Mouse (Mus musculus): ENCODE data around the gene Gm10424.
"Not testable (repeated sequence)": the region's sequence is repeated elsewhere in the genome, so short reads cannot be mapped to it uniquely, and the experiment has no call there.

Gene Gm10424

DNA sequence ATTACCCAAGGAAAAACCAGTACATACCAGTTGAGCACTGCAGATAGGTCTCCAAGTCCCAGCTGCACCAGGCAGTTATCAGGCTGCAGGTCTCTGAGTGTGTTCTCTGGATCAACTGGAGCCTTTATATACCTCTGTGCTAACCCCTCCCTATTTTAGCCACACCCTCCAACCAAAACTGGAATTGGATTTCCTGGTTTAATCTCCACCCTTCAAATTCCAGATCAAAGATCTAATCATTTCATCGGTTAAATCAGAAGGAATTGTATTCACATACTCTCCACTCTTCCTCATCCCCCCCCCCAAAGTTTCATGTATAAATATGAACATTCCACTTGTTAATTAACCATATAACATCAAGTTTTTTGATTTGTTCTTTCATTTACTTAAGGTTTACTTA, at the start of gene Gm10424:
TSS of gene Gm10424 (minus strand) at position 101 of the 400 bp plus-strand sequence.
- DNase-seq, result not testable (repeated sequence)

DNA sequence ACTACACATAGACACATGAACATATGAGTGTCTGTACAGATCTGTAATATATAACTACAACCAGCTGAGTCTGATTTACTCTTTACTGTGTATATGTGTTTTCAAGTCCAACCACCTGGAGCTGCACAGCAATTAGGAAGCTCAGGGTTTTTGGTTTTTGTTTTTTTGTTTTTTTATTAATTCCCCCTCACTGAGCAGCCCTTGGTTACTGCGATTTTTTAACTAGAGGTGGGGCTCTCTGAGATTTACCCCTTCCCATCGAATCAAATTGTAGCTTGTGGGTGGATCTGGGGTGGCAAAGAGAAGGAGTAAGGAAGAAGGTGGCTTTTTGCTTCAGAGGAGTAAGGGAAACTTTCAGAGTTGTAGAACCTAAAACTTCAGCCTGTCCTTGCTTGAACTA, 33.0 kb upstream of the Gm10424 start, which contains the start of gene Gm3259:
TSS of gene Gm3259 (plus strand) at position 301 of the 400 bp plus-strand sequence.
- not testable (repeated sequence) for DNase-seq

Measured in lung, postnatal 14 days (tissue).